Mouse (Mus musculus) myocyte (in vitro differentiated cells): ENCODE measurements at regions not wholly inside any gene's neighbourhood (a gene's known extent, or its start where the extent isn't known, plus 50 kb on each side); places are given as distances from the start of the nearest gene placed in this dataset.

ENCODE experiments used
- E2F4 ChIP-seq: IDR thresholded peaks from one replicate; pipeline ENCODE4 v1.6.1; 2011; ENCODE audit warnings: mild to moderate bottlenecking, control low read depth, moderate library complexity; ENCODE audit not compliant: insufficient read depth
- MYOG ChIP-seq, 3 experiments: IDR thresholded peaks; one replicate each; pipeline ENCODE4 v1.6.1; 2011; ENCODE audit warnings: control low read depth in 2 of 3, low read depth in 2 of 3, mild to moderate bottlenecking in 2 of 3; ENCODE audit not compliant: insufficient read length in 2 of 3, control insufficient read depth in 1 of 3, insufficient read depth in 1 of 3
- POLR2A ChIP-seq: IDR thresholded peaks from one replicate; pipeline ENCODE4 v1.6.1; 2011; ENCODE audit warnings: low read depth, mild to moderate bottlenecking, control low read depth, moderate library complexity; ENCODE audit not compliant: insufficient read length
- POLR2AphosphoS2 ChIP-seq: IDR thresholded peaks from one replicate; pipeline ENCODE4 v1.6.1; 2011; ENCODE audit warnings: low read depth, control low read depth; ENCODE audit not compliant: insufficient read length

- TF ChIP-seq POLR2AphosphoS2: no peak
- no peak for TF ChIP-seq POLR2A
- TF ChIP-seq E2F4: no peak
- no peak for TF ChIP-seq MYOG (IDR thresholded peaks at IDR 0.05; ENCODE audit: control insufficient read depth in 1 of 3, insufficient read depth in 1 of 3, insufficient read length in 2 of 3, low read depth in 2 of 3)
Measured at GRCm38 (mm10) chr13:59966535-59967255, 143.7 kb upstream of the Tut7 start.
